Mouse (Mus musculus): ENCODE measurements around the gene Efcab2.

GRCm38 (mm10) chr1:178458029-178458428 lies 52.1 kb downstream of the Efcab2 start:
- no peak for TF ChIP-seq CTCF (conservative IDR thresholded peaks at IDR 0.05; ENCODE audit: low read length)
- TF ChIP-seq NANOG (IDR thresholded peaks at IDR 0.05; ENCODE audit: borderline replicate concordance, low read length): no peak
